Mouse (Mus musculus) right cerebral cortex, postnatal 4 days (tissue): ENCODE data around the gene Atoh8.
A peak's percentile ranks its signal among the peaks of the same experiment; 100 is the strongest.

Source experiments
- DNase-seq: peaks from one replicate; pipeline ENCODE4 v3.0.0-alpha.2; 2022

Gene Atoh8

DNA sequence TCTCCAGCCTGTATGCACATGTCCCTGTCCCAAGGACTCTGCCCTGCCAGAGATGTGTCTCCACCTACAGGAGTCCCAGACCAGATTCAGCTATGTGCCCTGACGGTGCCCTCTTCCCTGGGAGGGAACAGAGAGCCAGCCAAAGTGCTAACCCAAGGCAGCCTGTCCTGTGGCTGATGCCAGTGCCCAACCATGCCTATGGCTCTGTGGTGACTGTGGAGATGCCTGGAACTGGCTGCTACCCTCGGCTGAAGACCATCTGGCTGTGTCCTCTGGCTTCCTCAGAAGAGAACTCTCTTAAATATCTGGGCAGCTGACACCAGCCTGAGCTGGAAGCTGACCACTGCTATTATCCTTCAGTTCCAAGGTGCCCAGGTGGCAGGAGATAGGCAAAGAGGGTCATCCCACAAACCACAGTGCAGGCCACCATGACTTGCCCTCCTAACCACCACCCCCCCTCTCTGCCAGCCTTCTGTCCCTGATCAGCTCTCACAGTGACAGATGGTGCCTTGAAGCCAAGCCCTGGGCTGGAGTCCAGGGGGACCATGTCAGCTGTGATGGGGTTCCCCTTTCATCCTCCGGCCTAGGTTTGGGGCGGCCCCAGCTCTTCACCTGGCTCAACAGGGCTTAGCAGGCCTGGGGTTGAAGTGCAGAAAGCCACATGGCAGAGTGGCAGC is 18.7 kb upstream of the Atoh8 start:
- no peak for DNase-seq

DNA sequence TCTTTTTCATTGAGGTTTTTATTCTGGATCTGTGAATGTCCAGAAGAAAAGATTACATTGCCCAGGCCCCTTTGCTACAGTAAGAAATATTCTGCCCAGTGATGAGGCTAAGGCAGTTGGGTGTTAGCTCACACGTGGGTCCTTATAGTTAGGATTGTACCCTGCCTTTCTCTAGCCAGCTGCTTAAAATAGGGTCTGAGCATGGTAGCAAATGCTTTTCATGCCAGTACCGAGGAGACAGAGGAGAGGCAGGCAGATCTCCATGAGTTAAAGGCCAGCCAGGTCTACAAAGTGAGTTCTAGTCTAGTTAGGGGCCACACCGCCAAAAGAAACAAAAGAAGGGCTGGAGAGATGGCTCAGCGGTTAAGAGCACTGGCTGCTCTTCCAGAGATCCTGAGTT is 17.8 kb upstream of the Atoh8 start:
- no peak for DNase-seq

DNA sequence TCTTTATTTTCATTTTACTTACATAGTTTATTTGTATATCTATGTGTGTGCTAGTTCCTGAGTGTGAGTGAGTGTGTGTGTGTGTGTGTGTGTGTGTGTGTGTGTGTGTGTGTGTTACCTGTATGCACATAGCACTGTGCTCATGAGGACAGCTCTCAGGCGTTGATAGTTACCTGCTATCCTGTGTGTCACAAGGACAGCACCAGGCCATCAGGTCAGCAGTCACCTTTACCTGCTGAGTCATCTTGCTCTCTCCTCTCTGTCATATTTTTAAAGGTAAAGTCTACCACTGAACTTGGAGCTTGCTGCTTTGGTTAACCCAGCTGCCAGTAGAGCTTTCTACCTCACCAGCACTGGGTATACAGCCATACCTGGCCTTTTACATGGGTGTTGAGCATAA is 17.1 kb upstream of the Atoh8 start:
- DNase-seq = no peak

DNA sequence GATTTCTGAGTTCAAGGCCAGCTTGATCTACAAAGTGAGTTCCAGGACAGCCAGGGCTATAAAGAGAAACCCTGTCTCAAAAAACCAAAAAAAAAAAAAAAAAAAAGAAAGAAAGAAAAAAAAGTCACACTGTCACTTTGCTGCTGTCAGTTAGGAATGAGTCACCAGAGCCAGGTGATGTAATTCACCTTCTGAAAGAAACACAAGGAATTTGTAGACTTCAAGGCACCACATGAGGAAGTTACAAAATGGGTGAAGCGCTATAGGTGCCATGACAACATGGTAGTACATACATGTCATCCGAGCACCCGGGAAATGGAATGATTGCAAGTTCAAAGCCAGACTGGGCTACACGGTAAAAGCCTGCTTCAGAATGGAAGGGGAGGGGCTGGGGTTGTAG is 14.6 kb upstream of the Atoh8 start:
- DNase-seq = no peak

DNA sequence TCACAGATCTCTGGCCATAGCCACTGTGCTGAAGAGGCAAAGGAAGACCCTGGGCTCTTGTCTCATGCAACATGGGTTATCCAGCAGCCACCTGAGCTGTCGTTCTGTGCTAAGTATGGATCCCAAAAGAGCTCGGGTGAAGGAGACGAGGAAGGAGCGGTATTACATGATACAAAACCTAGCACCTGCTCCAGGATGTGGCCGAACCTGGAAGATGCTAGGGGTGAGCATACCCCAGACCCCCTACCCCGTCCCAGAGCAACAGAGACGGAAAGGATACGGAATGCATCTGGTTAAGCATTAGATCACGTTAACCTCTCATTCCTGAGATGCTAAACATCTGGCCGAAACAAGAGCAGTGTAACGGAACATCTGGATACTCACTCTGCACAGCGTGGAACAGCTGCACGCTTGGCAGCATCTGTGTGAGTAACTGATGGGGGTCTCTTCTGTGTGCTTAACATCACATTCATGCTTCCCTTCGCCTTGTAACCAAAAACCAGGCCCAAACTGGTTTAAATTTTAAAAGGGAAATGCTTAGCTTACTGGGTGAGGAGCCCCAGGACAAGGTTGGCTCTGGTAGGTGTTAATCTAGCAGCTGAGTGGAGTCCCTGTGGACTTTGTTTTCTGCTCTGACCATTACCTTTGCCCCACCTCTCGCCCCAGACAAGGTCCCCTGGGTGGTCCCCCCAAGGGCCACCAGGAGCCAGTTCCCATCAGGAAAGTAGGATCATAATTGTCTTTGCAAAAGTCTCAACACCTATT is 13.0 kb upstream of the Atoh8 start:
- DNase-seq = no peak

DNA sequence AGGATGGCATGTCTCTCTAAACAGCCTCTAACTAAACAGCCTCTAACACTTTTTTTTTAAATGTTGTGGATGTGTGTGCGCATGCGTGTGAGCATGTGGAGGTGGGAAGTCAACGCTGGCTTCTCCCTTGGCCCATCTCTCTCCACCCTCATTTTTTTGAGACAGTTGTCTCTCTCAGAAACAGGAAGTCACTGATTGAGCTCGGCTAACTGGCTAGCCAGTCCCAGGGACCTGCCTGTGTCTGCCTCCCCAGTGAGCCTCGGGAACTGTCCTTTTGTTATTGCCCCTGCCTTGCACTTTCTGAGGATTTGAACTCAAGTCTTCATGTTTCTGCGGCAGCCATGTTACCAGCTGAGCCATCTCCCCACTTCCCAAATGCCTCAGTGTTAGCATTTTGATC is 10.9 kb upstream of the Atoh8 start:
- DNase-seq = no peak

DNA sequence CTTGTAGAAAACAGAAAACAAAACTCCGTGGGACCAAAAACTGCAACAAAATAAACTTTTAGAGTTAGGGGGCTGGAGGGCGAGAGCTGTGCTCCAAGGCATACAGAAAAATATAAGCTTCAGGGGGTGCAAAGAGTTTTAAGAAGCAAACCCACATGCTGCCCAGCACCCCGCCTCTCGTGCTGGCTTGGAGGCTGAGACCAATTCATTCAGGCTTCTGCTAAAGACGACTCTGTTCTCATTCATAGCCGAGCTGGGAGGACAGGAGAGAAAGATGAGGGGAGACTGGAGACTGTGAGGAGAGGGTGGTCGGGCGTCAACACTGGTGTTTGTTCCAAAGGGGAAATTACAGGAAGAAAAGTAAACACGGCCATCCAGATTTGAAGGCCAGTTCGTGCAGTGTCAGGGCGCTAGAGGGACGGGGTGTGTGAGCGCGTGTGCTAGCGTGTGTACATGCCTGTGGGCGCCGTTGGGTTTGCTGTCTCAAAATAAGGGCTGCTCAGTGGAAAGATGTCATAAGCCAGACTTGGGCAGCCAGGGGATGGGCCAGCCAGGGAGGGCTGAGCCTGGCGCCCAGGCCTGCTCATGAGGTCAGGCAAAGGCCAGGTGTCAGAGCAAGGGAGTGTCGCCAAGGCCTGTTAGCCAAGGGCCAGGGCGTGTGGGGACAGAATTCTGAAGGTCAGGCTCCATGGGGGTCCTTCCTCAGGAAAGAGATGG is 9.3 kb upstream of the Atoh8 start:
- no peak for DNase-seq

DNA sequence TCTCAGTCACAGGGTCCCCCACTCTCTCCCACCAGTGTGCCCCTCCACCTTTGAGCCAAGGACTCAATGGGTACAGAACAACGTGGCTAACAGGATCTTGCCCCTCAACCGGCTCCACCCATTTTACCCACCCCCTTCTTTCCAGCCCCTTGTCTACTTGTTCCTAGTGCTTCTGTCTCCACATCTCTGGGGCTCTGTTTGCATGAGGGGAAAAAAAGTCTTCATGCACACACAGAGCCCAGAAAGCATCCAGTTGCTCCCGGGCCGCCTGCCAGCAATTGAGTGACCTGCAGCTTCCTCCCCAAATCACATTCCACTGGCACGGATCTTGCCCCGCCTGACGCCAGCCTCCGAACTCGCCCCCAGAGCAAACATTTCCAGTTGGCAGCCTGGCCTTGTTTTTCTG is 8.8 kb upstream of the Atoh8 start:
- peak; percentile 79 for DNase-seq

DNA sequence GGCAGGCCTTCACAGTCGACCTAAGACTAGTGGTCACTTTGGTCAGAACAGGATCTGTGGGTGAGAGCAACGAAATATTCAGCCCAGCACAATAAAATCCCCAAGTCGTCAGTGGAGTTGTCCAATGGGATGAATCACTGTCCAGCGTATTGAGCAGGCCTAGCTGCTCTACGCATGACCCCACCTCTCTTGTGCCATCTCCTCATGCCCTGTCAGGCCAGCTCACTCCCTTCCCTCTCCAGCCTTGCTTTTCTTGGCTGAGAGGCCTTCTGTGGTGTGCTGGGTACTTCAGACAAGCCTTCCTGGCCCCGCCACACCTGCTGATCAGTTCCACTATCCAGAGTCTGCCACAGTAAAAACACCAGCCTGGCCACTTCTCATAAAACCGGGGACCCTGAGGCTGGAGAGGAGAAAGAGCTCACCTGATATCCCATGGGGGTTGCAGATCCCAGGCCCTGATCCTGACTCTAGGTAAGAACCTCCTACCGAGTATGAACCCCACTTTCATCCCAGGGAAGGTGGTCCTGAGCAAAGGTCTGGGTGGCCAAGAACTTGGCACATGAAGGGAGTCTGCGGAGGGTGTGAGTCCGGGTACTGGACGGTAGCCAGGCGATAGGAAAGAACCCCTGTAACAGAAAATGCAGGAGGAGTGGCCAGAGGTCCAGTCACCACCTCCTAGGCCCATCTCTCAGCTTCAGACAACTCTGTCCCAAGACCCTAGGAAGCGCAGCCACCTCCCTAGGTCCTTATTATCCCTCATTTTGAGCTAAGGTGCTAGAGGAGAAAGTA is 7.3 kb upstream of the Atoh8 start:
- no peak for DNase-seq

DNA sequence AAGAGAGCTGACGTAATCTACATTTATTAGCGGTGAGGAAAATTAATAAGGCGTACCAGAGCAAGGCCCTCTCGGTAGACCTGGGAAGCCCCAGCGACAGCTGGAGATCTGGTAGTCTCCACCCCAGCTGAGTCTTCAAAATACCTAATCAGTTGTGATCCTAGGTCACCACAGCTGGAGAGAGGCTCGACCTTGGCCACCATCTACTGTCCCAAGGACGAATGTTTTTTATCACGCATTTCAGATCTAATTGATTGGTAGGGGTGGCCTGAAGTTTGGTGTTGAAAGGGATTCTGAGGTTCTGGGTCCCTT is 6.4 kb upstream of the Atoh8 start:
- no peak for DNase-seq

DNA sequence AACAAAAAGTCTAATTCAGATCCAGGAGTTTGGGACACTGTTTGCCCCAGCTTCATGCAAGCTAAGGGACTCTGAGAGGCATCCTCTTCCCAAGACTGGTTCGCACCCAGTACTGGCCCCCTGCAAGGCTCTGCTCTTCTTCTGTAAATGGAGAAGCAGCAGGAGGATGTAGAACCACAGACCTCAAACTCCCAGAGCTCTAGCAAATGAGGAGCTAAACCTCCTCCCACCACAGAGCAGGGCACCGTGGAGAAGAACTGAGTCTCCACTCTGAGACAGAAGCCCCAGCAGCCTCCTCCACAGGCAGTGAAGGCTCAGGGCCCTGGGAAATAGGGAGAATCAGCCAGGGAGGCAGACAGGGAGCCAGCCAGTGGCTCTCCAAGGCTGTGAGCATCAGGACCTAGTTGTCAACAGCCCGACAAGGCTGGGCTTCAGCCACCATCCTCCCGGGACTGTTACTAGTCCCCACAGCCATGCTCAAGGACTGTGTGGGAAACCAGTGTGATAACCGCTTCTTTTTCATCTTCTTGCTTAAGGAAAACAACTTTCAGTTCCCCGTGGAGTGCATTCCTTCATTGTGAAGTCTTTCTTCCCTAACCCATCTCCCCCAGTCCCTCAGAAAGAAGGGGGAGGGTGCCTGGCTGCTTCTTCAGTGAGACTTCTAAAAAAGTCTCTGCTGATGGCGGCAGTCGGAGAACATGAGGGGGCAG is 5.9 kb upstream of the Atoh8 start:
- no peak for DNase-seq

DNA sequence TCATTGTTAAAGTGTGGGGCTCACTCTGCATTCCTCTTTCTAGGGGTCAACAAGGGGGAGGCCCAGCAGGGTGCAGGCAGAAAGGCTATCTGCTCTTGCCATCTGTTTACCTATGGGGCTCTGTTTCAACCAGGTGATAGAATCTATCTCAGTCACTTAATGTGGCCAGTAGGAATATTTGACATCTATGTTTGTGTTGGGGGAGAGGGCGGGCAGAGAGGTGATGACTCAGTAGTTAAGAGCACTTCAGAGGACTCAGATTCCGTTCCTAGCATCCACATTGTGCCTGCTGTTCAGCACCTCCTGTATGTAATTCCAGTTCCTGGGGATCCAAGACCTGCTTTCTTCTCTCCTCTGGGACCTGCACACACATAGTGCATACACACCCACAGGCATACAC is 4.7 kb upstream of the Atoh8 start:
- no peak for DNase-seq

DNA sequence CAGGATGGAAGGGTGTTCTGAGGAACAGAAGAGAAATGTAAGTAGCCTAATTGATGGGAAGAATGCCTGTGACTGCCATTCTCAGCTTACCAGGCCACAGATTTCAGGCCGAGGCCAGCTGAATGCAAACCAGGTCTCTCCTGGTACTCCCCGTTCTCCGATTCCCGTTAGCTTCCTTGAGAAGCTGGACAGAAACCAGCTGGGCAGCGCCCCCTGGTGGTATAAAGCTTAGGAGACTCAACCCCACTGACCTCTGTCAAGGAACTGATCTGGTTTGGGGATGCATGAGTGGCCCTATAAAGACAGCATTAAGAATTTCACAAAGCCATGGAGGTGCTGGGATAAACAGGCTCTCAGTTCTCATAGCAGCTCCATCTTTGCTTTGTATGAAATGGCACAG is 1.7 kb upstream of the Atoh8 start:
- peak; percentile 90 for DNase-seq

DNA sequence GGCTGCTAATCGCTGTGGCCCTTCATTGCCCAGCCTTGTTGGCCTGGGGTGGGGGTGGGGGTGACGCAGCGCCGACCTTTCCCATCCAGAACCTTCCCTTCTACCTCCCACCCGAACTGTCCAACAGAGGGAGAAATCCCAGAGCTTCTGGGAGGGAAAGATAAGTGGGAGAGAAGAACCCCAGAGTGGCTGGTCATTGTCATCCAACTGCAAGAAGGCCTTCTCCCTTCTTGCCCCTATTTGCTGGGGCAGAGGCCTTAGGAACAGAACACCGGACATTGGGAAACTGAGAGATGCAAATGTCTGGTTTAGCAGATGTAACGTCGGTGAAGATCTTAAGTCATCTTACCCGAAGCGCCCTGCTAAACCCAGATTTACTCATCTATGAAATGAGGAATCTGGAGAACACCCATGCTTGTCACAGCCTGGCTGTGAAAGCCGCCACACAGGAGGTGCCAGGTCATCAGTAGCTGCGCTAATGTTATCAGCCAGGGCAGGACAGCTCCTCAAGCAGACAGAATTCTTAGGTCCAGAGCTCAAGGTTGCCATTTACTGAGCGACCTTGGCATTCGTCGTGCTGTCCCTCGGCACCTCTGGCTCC is 530 bp upstream of the Atoh8 start:
- no peak for DNase-seq

DNA sequence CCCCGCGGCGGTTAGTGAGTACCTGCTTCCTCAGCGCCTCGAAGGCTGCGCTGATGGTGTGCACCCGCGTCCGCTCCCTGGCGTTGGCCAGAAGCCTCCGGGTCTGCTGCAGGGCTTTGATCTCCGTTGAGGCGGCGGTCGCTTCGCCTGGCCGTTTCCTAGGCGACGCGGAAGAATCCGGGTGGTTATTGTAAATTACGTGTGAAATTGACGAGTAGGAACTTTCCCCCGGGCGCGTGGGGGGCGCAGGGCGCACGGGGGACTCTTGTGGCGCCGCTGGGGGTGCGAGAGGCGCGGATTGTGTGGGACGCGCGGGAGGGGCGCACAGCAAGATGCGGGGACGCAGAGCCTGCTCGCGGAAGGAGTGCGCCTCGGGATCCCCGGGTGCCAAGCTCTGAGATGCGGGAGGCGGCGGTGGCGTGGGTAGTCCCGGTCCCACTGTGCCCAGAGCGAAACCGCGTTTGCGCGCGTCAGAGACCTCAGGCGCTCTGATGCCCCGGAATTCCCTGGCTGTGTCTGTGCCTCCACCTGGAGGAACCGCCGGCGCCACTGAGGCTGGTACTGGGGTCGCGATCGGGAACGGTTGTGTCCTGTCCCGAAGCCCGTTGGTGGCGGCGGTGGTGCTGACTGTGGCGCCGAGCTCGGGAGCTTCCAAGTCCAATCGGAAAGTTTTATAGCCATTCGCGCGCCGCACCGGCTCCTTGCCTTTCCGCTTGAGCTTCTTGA is 842 bp downstream of the Atoh8 start:
- DNase-seq = peak; percentile 34

DNA sequence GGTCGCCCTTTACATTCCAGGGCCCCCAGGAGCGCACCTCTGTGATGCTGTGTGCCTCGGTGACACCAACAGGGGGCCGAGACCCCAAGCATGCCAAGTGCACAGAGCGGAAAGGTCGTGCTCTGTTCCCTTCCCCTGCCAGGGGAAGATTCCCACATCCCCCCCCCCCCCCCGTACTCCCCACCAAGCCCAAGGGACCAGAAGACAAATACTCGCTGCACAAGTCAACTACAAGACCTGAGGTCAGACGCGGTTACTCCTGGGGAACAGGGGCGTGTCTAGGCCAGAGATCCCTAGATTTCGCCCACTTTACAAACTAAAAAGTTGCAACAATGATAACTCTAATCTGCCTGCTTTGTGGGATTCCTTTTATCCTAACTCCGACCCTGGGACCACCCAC is 1.4 kb downstream of the Atoh8 start:
- DNase-seq = no peak

DNA sequence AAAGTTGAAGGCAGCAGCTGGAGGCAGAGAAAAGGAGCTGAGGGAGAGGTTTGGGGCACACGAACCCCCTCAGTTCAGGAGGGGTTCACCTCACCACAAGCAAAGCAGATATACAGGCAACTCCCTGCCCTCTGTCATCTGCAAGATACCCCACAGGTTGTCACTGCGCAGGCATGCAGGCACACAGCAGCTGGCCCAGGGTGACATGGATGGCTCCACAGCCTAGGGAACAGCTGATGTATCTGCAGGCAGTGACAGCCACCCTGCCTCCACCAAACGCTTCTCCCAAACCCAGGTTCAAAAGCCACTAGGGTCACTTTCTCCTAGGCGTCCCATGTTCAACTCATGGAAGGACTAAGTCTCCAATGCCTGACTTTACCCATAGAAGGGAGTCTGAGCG is 2.5 kb downstream of the Atoh8 start:
- no peak for DNase-seq

DNA sequence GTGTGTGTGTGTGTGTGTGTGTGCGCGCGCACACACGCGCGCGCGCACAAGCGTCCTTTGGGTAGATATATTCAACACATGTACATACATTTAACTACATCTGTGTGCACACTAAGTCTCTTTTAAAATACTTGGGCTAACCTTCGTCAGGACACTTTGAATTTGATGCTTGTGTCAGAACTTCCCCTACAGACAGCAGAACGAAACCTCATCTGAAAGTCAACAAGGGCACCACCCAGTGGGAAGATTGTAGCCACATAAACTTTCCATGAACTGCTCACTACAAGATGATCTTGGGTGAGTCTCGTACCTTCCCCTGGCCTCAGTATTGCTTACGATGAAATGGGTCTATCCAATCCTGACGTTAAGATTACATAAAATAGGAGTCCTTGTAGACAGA is 3.0 kb downstream of the Atoh8 start:
- DNase-seq = no peak

DNA sequence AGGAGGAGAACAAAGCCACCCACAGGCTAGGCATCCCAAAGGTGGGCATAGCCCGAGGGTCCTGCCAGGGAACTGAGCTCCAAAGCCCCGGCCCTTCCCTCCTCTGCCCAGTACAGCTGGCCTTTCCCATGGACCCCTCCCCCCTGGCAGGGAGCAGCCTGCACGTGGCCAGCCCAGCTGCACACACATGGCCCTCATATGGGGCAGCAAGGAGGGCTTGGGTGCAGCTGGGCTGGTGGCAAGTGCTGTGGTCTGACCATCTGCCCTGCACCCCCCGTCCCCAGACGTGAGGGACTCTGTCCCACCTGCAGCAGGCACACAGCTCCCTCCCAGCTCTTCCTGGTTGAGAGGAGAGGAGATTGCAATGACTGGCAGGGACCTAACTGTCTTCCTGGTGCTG is 4.5 kb downstream of the Atoh8 start:
- DNase-seq = no peak

DNA sequence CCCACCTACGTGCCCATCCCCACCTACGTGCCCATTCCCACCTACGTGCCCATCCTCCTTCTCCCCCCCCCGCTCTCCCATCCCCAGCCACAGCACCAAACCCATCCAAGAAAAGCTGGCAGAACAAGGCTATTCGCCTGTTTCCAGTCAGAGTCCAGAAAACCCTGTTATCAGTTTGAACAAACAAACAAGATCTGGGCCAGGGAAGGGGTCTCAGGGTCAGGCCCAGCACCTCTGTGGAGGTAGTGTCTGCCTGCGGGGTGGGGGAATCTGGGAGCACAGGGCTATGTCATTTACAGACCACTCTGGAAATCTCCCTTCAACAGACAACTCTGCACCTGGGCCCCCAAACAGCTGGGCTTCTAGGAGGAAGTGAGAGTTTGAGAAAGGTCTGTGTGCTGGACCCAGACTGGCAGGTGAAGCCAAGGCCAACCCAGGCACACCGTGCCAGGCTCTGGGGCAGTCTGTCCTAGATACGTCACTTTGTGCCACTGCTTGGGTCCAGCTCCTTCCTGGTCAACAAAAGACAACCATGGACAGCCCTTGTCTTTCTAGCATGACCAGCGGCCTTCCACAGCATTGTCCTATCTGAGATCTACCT is 7.6 kb downstream of the Atoh8 start:
- no peak for DNase-seq

DNA sequence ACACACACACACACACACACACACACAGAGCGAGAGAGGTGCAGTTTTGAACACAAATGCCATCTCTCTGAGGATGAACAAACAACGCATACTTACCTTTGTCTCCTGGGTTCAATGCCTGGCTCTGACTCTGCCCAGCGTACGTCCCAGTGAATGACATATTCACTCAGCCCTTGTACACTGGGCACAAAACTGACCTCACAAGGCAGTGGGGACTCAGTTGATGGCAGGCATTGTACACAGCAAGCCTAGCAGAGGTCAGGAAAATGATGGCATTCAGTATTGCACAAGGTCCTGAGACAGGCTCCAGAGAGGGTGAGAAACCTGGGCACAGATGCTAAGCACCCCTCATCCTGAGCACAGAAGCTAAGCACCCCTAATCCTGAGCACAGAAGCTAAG is 8.4 kb downstream of the Atoh8 start:
- no peak for DNase-seq
